Mouse (Mus musculus) E14TG2a.4 (cell line): Measurements from ENCODE around the gene Rfx1.

Source experiments
- CTCF ChIP-seq: conservative IDR thresholded peaks from 2 replicates; pipeline ENCODE4 v1.5.1; 2014; ENCODE audit warnings: low read length
- POU5F1 ChIP-seq: IDR thresholded peaks from 2 replicates; pipeline ENCODE4 v1.6.1; 2014; ENCODE audit warnings: low read length, borderline replicate concordance

- no peak for TF ChIP-seq CTCF
- no peak for TF ChIP-seq POU5F1
Measured at GRCm38 (mm10) chr8:84029272-84029671, 37.4 kb upstream of the Rfx1 start.
